Mouse (Mus musculus) intestine, embryonic 15.5 days (tissue): ENCODE measurements around the gene Sorl1. TPM values are rescaled to one million over a fixed set of nuclear protein-coding genes. Genes with fewer than 3 reads are reported as not detected.

Source experiments
- ATAC-seq: fragments of 200-750 bp; cut with Nextera tagmentation; 2 replicates; pipeline ENCODE4 v1.8.0; 2017; ENCODE audit warnings: moderate TSS enrichment, moderate library complexity
- H3K27ac ChIP-seq: fragments of 300-500 bp; sonication (generic); 2 replicates; pipeline ENCODE4 v1.5.1; 2015; ENCODE audit warnings: mild to moderate bottlenecking, inconsistent platforms
- H3K27me3 ChIP-seq: fragments of 300-500 bp; sonication (generic); replicated peaks from 2 replicates; pipeline ENCODE4 v1.6.1; 2015; ENCODE audit warnings: inconsistent platforms
- H3K36me3 ChIP-seq: fragments of 300-500 bp; sonication (generic); 2 replicates; pipeline ENCODE4 v1.6.1; 2015; ENCODE audit warnings: inconsistent platforms
- H3K4me1 ChIP-seq: fragments of 300-500 bp; sonication (generic); replicated peaks from 2 replicates; pipeline ENCODE4 v1.6.1; 2015; ENCODE audit warnings: inconsistent platforms
- H3K4me2 ChIP-seq: fragments of 300-500 bp; sonication (generic); replicated peaks from 2 replicates; pipeline ENCODE4 v1.6.1; 2015; ENCODE audit warnings: mild to moderate bottlenecking, inconsistent platforms
- H3K4me3 ChIP-seq: fragments of 300-500 bp; sonication (generic); replicated peaks from 2 replicates; pipeline ENCODE4 v1.5.1; 2015; ENCODE audit warnings: inconsistent platforms
- H3K9ac ChIP-seq: fragments of 300-500 bp; sonication (generic); 2 replicates; pipeline ENCODE4 v1.6.1; 2015; ENCODE audit warnings: inconsistent platforms
- H3K9me3 ChIP-seq: fragments of 300-500 bp; sonication (generic); 2 replicates; pipeline ENCODE4 v1.6.1; 2016; ENCODE audit warnings: inconsistent platforms
- WGBS: fragments of 180-500 bp; shearing (Covaris S2); methylation state at CpG from one replicate; pipeline ENCODE4 v1.1.7; 2015; 5-methylcytosine and 5-hydroxymethylcytosine counted together
- polyA plus RNA-seq: library from polyadenylated mRNA; unstranded; fragments of >200 nt; fragmentation: Nextera tagmentation; extraction: Ambion mirVana; gene quantifications from 2 replicates; pipeline ENCODE4 v1.2.1, GENCODE M21; 2015

Gene Sorl1
- polyA plus RNA-seq, 1 experiment from 2014 or later, result 9.0 TPM

GRCm38 (mm10) chr9:41950991-41951451 lies 173.1 kb downstream of the Sorl1 start:
- peak overlapping the region; percentile 59 for H3K9ac ChIP-seq
- peak overlapping the region; percentile 42 for H3K4me3 ChIP-seq
- no peaks in the 10 kb centered on the region for H3K9me3 ChIP-seq
- peak overlapping the region; percentile 91 for H3K27ac ChIP-seq
- 0% methylated on average over 21 of the region's 21 CpGs for WGBS
- H3K27me3 ChIP-seq, result no peaks in the 10 kb centered on the region
- H3K4me1 ChIP-seq, result peaks cover 22% of the 10 kb centered on the region
- no peaks in the 10 kb centered on the region for H3K36me3 ChIP-seq
- peak; percentile 88 for ATAC-seq
- H3K4me2 ChIP-seq, result peak overlapping the region; percentile 87

- Histone ChIP-seq H3K27ac (peak overlapping the region; percentile 91), H3K9ac (peak overlapping the region; percentile 52), H3K4me1 (peaks cover 22% of the 10 kb centered on the region), H3K4me3 (peak overlapping the region; percentile 42), H3K4me2 (peak overlapping the region; percentile 87), H3K9me3 (no peaks in the 10 kb centered on the region), H3K36me3 (no peaks in the 10 kb centered on the region), H3K27me3 (no peaks in the 10 kb centered on the region)
- ATAC-seq, result peak; percentile 91
- 7% methylated on average over 34 of the region's 34 CpGs for WGBS
Measured at GRCm38 (mm10) chr9:41950109-41950990, 173.7 kb downstream of the Sorl1 start.

- Histone ChIP-seq H3K4me2 (no peak overlapping the region), H3K27me3 (no peaks in the 10 kb centered on the region), H3K9ac (no peak overlapping the region), H3K9me3 (no peaks in the 10 kb centered on the region), H3K4me3 (no peak overlapping the region), H3K4me1 (peaks cover 22% of the 10 kb centered on the region), H3K36me3 (no peaks in the 10 kb centered on the region), H3K27ac (peak overlapping the region; percentile 91)
- no peak for ATAC-seq
- 80% methylated on average over 5 of the region's 5 CpGs for WGBS
Measured at GRCm38 (mm10) chr9:41949476-41949875, 174.6 kb downstream of the Sorl1 start.

- H3K27ac ChIP-seq, result no peak overlapping the region
- no peak for ATAC-seq
- 92% methylated on average over 7 of the region's 7 CpGs for WGBS
Measured at GRCm38 (mm10) chr9:41944964-41945363, 179.1 kb downstream of the Sorl1 start.

GRCm38 (mm10) chr9:41942970-41943635 lies 181.0 kb downstream of the Sorl1 start:
- Histone ChIP-seq H3K27ac (no peak overlapping the region), H3K4me1 (no peaks in the 10 kb centered on the region; the same call in 1 of the 2 replicates), H3K9me3 (no peaks in the 10 kb centered on the region), H3K36me3 (no peaks in the 10 kb centered on the region), H3K27me3 (no peaks in the 10 kb centered on the region), H3K4me3 (no peak overlapping the region), H3K9ac (no peak overlapping the region), H3K4me2 (no peak overlapping the region)
- no peak for ATAC-seq
- 70% methylated on average over 4 of the region's 4 CpGs for WGBS

More at GRCm38 (mm10) chr9:41944964-41945363, 179.1 kb downstream of the Sorl1 start:
- Histone ChIP-seq H3K27me3 (no peaks in the 10 kb centered on the region), H3K4me1 (peaks cover 7% of the 10 kb centered on the region), H3K9ac (no peak overlapping the region), H3K9me3 (no peaks in the 10 kb centered on the region), H3K36me3 (no peaks in the 10 kb centered on the region), H3K4me3 (no peak overlapping the region), H3K4me2 (no peak overlapping the region)

- Histone ChIP-seq H3K27ac (no peak overlapping the region), H3K4me1 (peaks cover 14% of the 10 kb centered on the region), H3K27me3 (no peaks in the 10 kb centered on the region), H3K9ac (no peak overlapping the region), H3K4me3 (no peak overlapping the region), H3K36me3 (no peaks in the 10 kb centered on the region), H3K4me2 (no peak overlapping the region), H3K9me3 (no peaks in the 10 kb centered on the region)
- WGBS, result 87% methylated on average over 10 of the region's 10 CpGs
- ATAC-seq, result no peak
Measured at GRCm38 (mm10) chr9:41940311-41940853, 183.7 kb downstream of the Sorl1 start.

GRCm38 (mm10) chr9:41938449-41938848 lies 185.6 kb downstream of the Sorl1 start:
- peaks cover 14% of the 10 kb centered on the region for H3K4me1 ChIP-seq

GRCm38 (mm10) chr9:41937967-41938348 lies 186.1 kb downstream of the Sorl1 start:
- H3K4me3 ChIP-seq, result no peak overlapping the region
- peak overlapping the region; percentile 64 for H3K27ac ChIP-seq
- H3K9me3 ChIP-seq, result no peaks in the 10 kb centered on the region
- no peak for ATAC-seq
- WGBS, result 18% methylated on average over 3 of the region's 3 CpGs
- H3K27me3 ChIP-seq, result no peaks in the 10 kb centered on the region
- no peak overlapping the region for H3K4me2 ChIP-seq
- H3K36me3 ChIP-seq, result no peaks in the 10 kb centered on the region
- no peak overlapping the region for H3K9ac ChIP-seq
- peaks cover 14% of the 10 kb centered on the region for H3K4me1 ChIP-seq

More at GRCm38 (mm10) chr9:41938449-41938848, 185.6 kb downstream of the Sorl1 start:
- no peak overlapping the region for H3K4me2 ChIP-seq
- H3K27ac ChIP-seq, result peak overlapping the region; percentile 64
- WGBS, result 42% methylated on average over 8 of the region's 8 CpGs
- no peak for ATAC-seq
- H3K4me3 ChIP-seq, result no peak overlapping the region
- no peaks in the 10 kb centered on the region for H3K27me3 ChIP-seq
- no peak overlapping the region for H3K9ac ChIP-seq
- no peaks in the 10 kb centered on the region for H3K36me3 ChIP-seq
- no peaks in the 10 kb centered on the region for H3K9me3 ChIP-seq

GRCm38 (mm10) chr9:41937341-41937966 lies 186.6 kb downstream of the Sorl1 start:
- H3K9ac ChIP-seq, result no peak overlapping the region
- H3K27me3 ChIP-seq, result no peaks in the 10 kb centered on the region
- H3K27ac ChIP-seq, result peak overlapping the region; percentile 64
- no peak overlapping the region for H3K4me3 ChIP-seq
- H3K4me2 ChIP-seq, result no peak overlapping the region
- WGBS, result 62% methylated on average over 8 of the region's 8 CpGs
- ATAC-seq, result no peak
- no peaks in the 10 kb centered on the region for H3K9me3 ChIP-seq
- peaks cover 14% of the 10 kb centered on the region for H3K4me1 ChIP-seq
- no peaks in the 10 kb centered on the region for H3K36me3 ChIP-seq

- WGBS, result 33% methylated on average over 1 of the region's 1 CpGs
- no peak overlapping the region for H3K9ac ChIP-seq
Measured at GRCm38 (mm10) chr9:41936598-41936997, 187.5 kb downstream of the Sorl1 start.

GRCm38 (mm10) chr9:41935979-41936378 lies 188.1 kb downstream of the Sorl1 start:
- Histone ChIP-seq H3K4me1 (peaks cover 14% of the 10 kb centered on the region), H3K27ac (peak overlapping the region; percentile 65; the same call in 1 of the 2 replicates), H3K4me3 (peak overlapping the region; percentile 38), H3K9ac (peak overlapping the region; percentile 46), H3K36me3 (no peaks in the 10 kb centered on the region), H3K27me3 (no peaks in the 10 kb centered on the region), H3K9me3 (no peaks in the 10 kb centered on the region), H3K4me2 (peak overlapping the region; percentile 94)
- WGBS, result 3% methylated on average over 10 of the region's 10 CpGs
- peak; percentile 72 for ATAC-seq

More at GRCm38 (mm10) chr9:41936598-41936997, 187.5 kb downstream of the Sorl1 start:
- no peak overlapping the region for H3K4me3 ChIP-seq
- H3K9me3 ChIP-seq, result no peaks in the 10 kb centered on the region
- no peaks in the 10 kb centered on the region for H3K36me3 ChIP-seq
- no peaks in the 10 kb centered on the region for H3K27me3 ChIP-seq
- ATAC-seq, result no peak
- peaks cover 14% of the 10 kb centered on the region for H3K4me1 ChIP-seq
- H3K27ac ChIP-seq, result no peak overlapping the region
- H3K4me2 ChIP-seq, result no peak overlapping the region
